Mouse (Mus musculus): ENCODE measurements around the gene St6galnac3. TPM values are rescaled to one million over a fixed set of nuclear protein-coding genes. Genes with fewer than 3 reads are reported as not detected.

Gene St6galnac3
- total RNA-seq, 2 experiments from 2014 or later: 22.0 to 25.9 TPM

DNA sequence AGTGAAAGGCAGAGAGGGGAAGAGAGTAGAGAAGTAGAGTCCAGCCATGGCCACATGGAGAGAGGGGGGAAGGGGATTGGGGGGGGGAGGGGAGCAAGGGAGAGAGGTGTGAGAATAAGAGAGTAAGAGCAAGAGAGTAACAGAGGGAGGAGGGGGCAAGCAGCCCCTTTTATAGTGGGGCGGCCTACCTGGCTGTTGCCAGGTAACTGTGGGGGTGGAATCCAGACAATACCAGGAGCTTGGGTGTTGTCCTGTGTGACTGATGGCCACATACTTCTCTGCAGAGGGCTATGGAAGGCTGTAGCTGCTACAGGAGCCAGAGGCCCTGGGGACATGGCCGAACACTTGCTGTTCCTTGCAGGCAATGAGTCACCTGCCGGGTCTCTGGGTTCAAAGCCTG, 360.6 kb downstream of the St6galnac3 start:
- DNase-seq (ENCODE audit: low spot score in 2 of 2): no peak

DNA sequence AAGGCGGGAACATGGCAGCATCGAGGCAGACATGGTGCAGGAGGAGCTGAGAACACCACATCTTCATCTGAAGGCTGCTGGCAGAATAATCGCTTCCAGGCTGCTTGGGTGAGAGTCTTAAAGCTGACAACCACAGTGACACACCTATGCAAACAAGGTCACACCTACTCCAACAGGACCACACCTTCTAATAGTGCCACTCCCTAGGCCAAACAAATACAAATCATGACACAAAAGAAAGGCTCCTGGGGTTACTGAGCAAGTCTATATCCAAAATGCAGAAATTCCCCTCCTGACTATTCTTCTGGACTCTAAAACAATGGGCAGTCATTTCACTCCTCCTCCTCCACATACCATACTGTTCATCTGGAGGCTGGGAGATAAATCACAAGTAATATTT, 365.0 kb downstream of the St6galnac3 start:
- DNase-seq (ENCODE audit: low spot score in 2 of 2): no peak

DNA sequence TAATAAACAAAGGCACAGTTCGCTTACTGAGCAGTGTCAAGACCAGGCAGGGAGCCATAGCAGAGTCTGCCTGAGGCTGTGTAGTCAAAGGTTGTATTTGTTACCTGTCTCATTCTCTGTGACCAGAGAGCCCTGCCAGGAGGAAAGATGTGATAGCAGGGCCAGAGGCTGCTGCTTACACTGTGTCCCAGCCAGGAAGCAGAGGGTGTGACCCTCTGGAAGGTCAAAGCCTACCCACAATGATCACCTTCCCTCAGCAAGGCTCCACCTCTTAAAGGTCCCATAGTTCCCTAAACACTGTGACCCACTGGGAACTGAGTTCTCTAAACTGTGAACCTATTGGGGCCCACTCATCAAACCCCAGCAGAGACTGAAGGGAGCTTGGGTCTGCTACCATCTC, 368.9 kb downstream of the St6galnac3 start:
- no peak for DNase-seq (ENCODE audit: low spot score in 2 of 2)

DNA sequence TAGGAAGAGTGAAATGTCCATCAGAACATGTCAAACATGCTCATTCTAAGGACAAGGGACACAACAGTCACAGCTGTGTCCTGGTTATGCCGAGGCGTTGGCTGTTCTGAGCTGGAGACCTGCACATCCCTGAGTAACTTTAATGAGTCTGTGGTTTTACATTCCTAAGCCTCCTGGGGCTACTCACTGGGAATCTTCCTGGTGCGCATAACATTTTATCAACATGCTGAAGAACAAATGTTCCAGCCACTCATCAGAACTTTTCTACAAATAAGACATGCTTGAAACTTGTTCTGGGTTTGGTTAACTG, 370.0 kb downstream of the St6galnac3 start:
- no peak for DNase-seq (ENCODE audit: low spot score in 2 of 2)

DNA sequence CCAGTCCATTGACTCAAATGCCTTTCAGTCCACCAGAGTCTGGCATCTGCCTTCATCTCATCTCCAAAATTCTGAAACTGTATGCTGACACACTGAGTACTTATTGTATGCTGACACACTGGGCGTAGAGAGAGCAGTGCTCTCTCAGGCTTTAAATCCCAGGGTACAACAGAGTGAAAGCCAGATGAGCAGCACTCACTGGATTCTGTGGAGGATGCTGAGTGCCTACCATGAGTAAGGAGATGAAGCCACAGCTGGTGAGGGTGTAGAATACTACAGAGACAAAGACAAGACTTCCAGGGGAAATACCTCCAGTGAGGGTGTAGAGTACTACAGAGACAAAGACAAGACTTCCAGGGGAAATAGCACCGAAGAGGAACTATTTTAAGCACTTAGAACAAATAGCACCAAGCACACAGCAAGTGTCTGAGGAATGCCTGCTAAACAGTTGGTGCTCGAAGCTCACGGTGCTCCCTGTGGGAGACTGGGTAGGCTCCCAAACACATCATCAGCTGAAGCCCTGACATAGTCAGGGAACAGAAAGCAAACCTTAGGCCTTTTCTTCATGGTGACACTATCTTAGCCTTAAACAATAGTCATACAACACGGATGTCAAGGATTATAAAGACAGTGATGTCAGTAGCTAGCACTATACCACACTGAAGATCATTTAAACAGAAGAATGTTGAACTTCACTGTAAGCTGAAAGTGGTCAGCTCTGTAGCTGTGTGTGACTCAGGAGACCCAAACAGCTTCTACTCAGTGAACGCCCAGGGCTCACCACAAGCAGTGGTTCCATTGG, 370.6 kb downstream of the St6galnac3 start:
- DNase-seq (ENCODE audit: low spot score in 2 of 2): no peak

DNA sequence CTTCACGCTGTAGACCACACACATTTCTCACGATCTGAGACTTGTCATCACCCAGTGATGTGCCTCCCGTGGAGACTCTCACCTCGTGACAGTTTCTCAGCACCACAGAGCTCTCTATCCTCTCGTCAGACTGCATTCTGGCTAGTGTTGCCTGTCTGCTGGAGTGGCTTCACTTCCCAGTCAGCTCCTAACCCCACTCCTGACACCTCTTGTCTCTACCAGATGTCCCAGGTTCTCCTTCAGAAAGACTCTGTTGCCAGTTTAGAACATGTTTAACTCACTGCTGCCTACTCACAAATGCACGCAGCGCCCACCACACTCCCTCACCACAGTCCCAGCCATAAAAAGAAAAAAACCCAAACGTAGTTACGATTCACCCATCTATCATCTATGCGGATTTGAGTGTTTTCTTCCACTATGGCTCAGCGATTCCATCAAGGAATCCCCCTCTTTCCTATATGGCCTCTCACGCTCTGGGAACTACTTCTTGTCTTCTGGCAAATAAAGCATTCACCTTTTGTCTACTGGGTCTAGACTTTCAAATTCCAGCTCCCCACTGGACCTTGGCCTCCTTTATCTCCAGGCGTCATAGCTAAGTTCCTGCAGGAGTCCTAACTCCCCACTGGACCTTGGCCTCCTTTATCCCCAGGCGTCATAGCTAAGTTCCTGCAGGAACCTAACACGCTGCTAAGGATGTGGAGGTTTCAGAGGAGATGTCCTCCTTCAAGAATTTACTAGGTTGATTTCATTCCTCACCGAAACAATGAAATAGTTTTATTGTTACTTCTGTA, 371.5 kb downstream of the St6galnac3 start:
- DNase-seq (ENCODE audit: low spot score in 2 of 2): no peak

DNA sequence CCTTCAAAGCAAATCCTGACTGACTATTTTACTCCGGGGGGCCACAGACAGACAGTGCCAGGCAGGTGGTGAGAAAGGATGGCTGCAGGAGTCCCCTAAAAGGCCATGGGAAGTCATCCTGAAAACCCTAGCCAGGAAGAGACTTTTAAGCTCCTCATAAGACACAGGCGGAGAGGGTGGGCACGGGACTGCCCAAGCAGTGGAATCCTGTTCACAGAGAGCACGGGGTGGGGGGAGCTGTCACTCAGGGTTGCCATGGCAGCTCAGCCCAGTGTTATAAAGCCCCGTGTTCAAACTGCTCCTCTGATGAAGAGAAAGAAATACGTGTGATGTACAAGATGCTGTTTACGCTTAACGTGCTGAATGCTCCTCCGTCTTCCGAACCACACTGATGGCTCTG, 375.0 kb downstream of the St6galnac3 start:
- no peak for DNase-seq (ENCODE audit: low spot score in 2 of 2)

DNA sequence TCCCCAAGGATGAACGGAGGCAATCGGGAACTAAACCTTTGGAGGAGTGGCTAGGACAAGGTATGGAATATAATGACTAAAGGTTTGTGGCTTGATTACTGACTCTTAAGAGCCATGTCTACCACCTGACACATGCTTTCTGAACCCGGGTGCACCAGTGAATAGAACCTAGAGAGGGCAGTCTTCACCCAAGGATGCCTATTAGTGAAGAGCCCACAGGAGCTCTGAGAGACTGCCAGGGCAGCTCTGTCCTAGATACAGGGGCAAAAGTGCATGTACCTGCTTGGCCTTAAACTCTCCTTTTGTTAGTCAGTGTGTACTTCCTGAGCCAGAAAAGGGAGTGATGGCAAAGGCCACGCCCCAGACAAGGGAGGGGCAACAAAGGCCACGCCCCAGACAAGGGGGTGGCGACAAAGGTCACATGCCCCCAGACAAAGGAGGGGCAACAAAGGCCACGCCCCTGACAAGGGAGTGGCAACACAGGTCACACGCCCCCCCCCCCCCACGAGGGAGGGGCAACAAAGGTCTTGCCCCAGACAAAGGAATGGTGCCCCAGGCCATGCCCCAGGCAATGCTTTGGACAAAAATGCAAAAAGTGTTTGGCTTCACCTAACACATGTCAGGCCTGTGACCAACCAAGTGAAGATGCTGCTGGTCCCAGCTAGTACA, 376.0 kb downstream of the St6galnac3 start:
- DNase-seq (ENCODE audit: low spot score in 2 of 2): no peak

DNA sequence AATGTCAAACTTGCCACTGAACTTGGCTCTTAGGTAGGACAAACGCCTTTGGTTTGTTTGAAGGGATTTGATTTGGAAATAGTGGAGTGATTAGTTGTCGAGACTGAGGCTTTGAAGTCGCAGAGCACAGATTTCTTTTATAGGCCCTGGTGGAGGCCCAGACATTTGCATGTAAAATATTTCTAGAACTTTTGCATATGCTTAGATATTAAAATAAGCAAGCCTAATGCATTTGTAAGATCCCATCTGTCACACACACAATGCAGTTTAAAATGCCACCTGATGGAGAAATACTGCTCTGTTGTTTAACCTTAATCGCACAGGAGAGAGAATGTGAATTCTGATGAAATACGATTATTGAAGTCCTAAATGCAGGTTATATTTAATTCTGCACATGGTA, 380.0 kb downstream of the St6galnac3 start:
- no peak for DNase-seq (ENCODE audit: low spot score in 2 of 2)

DNA sequence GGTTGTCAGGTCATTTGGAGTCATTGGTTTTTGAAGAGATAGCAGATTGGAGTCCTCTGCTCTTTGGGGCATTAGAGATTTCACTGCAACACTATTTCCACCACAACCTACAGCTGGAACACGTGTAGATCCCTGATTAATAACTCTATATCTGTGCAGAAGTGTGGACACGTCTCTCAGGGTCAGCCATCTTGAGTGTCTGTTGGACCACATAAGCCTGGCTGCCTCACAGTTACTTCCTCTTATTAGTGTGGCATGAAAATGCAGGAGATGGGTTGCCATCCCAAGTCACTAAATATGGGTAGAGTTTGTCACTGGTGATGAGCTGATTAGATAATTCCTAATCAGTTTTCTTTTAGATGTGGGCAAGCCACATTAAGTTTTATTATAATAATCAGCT, 385.0 kb downstream of the St6galnac3 start:
- DNase-seq (ENCODE audit: low spot score in 2 of 2): no peak

DNA sequence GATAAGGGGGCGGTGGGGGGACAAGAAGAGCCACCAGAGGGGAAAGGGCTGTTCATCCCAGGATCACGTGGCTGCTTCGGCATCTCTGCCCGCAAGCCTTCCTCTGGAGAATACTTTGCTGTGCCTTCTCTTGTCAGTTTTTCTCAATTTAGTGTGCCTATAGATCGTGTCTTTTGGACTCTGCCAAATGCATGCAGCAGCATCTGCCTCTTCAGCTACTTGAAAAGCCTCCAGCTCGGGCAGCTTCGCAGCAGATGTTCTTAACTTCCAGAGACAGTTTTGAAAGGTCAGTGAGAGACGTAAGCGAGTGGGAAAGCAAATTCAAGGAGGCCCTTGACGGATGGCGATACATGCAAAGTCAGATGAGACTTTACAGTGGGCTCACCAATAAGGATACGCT, 385.9 kb downstream of the St6galnac3 start:
- no peak for DNase-seq (ENCODE audit: low spot score in 2 of 2)

DNA sequence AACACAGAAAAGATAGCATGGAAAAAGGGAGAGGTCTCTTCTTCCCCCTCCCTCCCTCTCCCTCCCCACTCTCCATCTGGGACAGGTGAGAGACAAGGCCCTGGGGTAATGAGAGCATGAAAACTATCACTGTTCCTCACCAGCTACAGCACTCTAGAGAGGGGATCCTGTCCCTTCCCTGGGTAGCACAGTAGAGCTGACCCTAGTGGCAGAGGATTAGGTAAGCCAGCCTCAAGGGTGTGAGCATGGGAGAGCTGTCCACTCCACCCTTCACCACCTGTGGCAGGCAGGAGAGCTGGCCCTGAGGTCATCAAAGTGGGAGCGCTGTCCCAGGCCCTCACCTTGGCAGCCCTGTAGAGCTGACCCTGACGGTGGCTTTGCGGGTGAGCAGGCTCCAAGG, 387.2 kb downstream of the St6galnac3 start:
- DNase-seq (ENCODE audit: low spot score in 2 of 2): no peak

DNA sequence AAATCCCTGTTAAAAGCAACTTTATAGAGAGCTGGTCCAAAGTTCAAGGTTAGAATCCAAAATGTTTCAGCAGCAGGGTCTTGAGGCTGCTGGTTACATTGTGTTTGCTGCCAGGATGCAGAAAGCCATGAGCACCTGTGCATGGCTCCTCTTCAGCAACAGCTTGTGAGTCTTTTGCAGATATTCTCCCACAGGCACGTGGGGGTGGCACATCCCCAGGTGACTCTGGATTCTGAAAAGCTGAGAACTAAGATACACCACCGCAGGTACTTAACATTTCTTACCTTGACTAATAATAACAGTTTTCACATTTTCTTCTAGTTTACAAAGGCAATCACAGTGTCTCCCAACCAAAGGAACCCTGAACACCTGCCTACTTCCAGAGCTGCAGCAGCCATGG, 387.8 kb downstream of the St6galnac3 start:
- no peak for DNase-seq (ENCODE audit: low spot score in 2 of 2)

DNA sequence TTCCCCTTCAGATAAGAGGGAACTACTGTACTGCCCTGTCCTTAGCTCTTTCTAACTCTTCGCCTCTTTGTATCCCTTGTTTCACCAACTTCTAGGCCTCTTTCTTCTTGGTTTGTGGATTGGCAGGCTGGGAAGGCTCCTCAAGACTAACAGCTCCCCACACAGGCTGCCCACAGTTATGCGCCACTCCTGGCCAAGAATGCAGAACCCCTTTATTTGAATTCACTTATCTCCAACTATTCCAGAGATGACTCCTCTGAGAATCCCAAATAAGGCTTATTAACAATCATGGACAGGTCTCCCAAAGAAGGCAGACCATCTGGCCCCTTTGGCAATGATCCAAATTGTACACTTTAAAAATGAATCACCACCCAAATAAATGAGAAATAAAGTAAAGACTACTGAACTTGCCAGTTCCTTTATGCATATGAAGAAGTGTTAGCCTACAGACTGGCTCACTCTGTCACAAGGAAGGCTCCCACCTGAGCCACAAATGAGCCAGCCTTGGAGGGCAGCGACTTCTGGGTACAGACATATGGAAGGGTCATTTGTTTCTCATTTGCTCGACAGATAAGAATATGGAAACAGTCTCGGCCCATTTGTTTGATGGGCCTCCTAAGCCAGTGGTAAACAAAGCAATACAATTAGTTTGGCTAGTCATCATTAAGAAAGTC, 390.7 kb downstream of the St6galnac3 start:
- DNase-seq (ENCODE audit: low spot score in 2 of 2): no peak

DNA sequence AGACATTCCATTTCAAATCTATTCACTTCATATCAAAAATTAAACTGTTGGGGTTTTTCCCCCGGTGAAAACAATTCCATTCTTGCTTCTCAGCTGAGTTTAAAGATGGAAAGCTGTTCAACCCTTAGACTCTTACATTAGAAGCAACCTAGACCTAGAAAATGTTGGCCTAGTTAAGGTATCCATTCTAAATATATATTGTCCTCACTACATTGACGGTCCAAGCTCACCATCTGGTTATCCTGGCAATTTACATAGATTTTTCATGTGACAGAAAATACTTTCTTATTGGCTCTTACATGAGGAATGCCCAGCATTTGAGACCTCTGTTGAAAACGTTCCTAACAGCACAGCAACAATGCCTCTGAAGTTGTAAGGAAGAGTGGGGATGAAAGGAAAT, 400.7 kb downstream of the St6galnac3 start:
- DNase-seq (ENCODE audit: low spot score in 2 of 2): no peak

DNA sequence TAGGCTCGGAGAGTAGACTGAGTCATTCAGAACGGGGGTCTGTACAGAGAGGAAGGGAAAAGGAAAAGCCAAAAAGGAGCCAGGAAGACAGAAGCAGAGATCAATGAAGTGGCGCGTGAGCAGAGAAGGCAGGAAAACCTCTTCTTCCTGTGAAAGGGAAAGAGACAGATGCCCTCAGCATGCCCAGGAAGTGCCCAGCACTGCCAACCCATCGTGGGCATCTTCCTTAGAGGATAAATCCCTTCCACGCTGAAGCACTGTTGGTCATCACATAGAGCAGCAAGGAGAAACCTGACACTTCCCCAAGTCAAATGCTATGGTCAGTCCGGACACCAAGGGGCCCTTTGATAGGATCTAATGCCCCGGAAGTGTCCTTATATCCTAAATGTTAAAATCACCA, 401.5 kb downstream of the St6galnac3 start:
- no peak for DNase-seq (ENCODE audit: low spot score in 2 of 2)

DNA sequence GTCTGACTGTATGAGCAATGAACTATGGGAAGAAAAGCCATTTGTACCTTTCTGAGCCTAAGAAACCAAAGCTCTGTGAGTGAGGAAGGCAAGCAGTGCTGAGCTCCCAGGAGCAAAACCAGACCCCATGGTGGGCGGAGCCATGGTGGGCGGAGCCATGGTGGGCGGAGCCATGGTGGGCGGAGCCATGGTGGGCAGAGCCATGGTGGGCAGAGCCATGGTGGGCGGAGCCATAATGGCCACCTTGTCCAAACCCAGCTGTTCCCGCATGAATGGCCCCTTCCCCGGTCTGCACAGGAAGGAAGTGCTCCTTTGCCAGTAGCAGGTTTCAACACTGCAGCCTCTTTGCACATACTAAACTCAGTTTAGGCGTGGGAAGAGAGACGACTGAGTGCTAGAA, 411.4 kb downstream of the St6galnac3 start:
- no peak for DNase-seq (ENCODE audit: low spot score in 2 of 2)

DNA sequence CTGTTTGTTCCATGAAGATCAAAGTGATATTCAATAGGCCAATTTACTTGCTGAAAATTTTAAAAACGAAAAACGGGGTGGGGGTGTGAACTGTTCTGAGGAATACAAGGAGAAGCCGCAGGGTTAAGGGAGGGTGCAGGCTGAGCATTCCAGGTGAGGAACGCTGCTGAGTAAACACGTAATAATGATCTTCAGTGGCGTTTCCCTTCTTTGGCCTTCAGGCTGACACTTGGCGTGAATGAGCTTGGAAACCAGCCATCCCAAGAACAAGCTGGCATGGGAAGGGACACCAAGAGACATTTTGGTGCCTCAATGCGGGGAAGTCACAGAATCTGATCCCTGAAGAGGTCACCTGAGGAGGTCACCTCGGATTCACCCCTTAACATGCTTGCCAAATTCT, 411.8 kb downstream of the St6galnac3 start:
- no peak for DNase-seq (ENCODE audit: low spot score in 2 of 2)

DNA sequence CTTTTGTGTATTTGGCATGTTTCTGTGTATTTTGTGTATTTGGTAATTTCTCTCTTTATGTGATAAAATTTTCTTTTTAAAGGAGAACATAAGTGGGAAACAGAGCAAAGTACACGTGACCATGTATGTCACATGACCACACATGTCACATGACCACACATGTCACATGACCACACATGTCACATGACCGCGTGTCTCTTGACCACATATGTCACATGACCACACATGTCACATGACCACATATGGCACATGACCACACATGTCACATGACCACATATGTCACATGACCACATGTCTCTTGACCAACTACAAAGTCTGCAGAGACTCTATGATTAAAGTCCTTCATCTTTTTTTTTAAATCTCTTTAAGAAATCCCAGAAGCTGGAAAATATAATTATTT, 413.0 kb downstream of the St6galnac3 start:
- DNase-seq (ENCODE audit: low spot score in 2 of 2): no peak

DNA sequence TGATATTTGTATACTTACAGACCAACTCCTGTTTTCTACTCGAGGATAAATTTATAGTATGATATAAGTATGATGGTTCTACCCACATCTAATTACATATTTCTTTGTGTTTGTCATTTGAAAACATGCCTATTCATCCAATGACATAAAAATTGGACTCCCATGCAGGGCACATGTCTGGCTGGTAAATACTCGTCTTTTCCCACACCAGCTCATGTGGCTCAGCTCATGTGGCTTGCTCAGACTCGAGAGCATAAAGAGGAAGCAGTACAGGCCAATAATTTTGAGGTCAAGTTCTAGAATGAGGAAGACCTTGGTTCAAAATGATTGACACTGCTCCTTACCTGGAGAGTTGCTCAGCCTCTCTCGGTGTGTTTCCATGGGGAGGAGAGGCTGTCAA, 416.6 kb downstream of the St6galnac3 start:
- no peak for DNase-seq (ENCODE audit: low spot score in 2 of 2)

DNA sequence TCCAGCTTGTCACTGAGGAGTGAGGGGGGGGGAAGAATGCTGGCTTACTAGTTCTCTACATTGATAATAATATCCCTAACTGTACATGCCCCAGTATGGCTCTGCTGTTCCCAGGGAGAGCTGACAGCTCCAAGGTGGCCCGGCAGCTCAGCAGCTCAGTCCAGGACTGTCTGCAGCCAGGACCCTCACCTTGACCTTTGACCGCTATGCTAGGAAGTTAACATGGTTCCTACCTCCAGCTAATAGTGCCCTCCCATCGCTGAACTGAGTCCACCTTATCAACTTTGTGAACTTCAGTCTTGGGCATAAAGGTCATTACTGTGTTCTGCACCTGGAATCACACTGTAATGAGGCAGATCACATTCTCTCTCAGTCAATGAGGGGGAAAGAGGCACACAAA, 419.8 kb downstream of the St6galnac3 start:
- no peak for DNase-seq (ENCODE audit: low spot score in 2 of 2)

DNA sequence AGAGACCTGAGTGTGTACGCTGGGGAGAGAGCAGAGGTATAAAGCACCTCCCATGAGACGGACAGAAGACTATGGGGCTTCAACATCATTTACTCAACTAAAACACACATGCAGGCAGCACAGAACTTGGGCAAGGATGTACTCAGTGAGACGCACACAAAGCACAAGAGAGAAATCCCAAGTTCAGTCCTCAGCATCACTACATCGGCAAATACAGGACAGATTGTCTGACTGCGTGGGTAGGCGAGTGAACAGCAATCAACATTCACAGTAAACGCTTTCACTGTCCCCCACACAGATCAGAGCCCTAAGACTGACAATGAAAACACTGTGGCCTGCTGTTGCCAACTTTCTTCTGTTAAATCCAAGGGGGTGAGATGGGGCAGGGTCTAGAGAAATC, 422.6 kb downstream of the St6galnac3 start:
- no peak for DNase-seq (ENCODE audit: low spot score in 2 of 2)

All from adrenal gland, postnatal 4 days (tissue).